Mouse (Mus musculus) A20 (cell line): ENCODE measurements at regions not wholly inside any gene's neighbourhood (a gene's known extent, or its start where the extent isn't known, plus 50 kb on each side); places are given as distances from the start of the nearest gene placed in this dataset.
A peak's percentile ranks its signal among the peaks of the same experiment; 100 is the strongest.

Source experiments
- DNase-seq: peaks from one replicate; pipeline ENCODE4 v3.0.0-alpha.2; 2011; ENCODE audit warnings: low read depth, low spot score

- DNase-seq = no peak
These were observed 67.7 kb upstream of the Bcl6 start for GRCm38 (mm10) chr16:24056123-24056884.

GRCm38 (mm10) chr16:24054293-24054692, 65.6 kb upstream of the Bcl6 start:
- peak; percentile 54 for DNase-seq

- no peak for DNase-seq
These were observed 64.8 kb upstream of the Bcl6 start for GRCm38 (mm10) chr16:24053403-24053802.

DNA sequence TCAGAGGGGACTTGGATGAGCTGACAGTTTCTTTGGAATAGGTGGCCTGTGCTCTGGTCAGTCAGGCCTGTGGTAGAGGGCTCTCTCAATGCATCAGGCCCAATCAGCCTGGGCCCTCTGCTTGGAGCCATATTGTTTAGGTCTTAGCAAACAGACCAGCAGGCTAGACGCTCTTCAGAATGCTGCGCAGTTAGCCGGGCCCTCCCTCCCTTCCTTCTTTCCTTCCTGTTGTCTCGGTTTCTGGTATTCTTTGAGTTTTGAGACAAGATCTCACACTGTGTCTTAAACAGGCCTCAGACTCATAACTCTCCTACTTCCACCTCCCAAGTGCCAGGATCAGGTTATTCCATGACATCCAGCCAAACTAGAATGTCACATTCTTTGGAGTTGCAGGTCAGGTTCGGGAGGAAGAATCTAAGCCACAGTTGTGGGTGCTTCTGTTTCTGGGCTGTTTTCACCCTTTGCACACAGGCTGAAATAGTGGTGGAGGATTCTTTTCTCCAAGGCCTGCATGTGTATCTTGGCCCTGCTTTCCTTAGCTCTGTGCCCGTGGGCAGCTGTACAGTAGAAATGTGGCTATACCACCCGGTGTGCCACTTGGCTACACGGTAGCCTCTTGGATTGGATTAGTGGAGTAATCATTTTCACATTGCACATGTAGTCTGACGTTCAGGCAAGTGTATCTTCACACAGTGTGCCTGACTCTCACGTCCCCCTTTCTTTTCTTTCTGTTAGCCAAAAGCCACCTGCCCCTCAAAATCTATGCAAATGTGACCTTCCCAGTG, 62.4 kb upstream of the Bcl6 start:
- DNase-seq = no peak

- no peak for DNase-seq
These were observed 55.1 kb upstream of the Bcl6 start for GRCm38 (mm10) chr16:24043779-24044178.

- DNase-seq = no peak
These were observed 54.3 kb upstream of the Bcl6 start for GRCm38 (mm10) chr16:24042977-24043376.

DNA sequence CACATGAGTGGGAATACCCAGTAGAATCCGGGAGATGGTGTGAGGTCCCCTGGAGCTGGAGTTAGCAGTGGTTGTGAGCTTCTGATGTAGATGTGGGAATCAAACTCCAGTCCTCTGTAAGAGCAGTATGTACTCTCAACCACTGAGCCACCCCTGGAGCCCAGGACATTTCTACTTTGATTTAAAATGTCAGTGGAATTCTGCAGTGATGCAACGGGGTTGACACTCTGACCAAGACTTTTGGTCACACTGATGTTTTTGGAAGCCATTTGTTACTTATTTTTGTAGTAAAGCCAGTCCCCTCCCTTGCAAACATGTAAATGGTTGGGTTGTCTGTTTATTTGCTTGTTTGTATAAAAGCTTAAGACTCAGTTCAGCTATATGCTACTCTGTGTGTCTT, 53.6 kb upstream of the Bcl6 start:
- no peak for DNase-seq

GRCm38 (mm10) chr16:24041403-24041802, 52.8 kb upstream of the Bcl6 start:
- no peak for DNase-seq

DNA sequence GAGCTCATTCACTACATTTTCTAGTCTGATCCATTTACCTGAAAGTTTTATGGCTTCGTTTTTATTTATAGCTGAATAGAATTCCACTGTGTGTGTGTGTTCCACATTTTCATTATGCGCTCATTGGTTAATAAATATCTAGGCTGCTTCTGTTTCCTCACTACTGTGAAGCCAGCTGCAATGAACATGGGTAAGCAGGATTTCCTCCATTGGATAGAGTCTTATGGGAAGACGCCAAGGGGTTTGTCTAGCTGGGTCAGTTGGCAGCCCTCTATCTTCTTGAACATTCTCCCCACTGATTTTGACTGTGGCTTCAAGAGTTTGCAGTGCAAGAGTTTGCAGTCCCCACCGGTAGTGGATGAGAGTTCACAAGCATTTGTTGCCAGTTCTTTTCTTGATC, 51.1 kb upstream of the Bcl6 start:
- no peak for DNase-seq
